Mouse (Mus musculus) MEL (cell line): ENCODE results near the gene Ccnk.

Experiments
- CTCF ChIP-seq, 3 experiments: IDR thresholded peaks in 2 of 3; conservative IDR thresholded peaks in 1 of 3; 2 replicates each; pipeline ENCODE4 v1.5.1; 2011 to 2012; ENCODE audit warnings: low read length in 3 of 3, low read depth in 2 of 3, mild to moderate bottlenecking in 2 of 3, improper control_type of control experiment in 1 of 3, inconsistent platforms in 1 of 3, mixed read lengths in 1 of 3, moderate library complexity in 1 of 3; ENCODE audit not compliant: control insufficient read depth in 1 of 3, insufficient read depth in 1 of 3, poor library complexity in 1 of 3, severe bottlenecking in 1 of 3
- GABPA ChIP-seq: IDR thresholded peaks from 2 replicates; pipeline ENCODE4 v1.6.1; 2012; ENCODE audit warnings: low read depth, mild to moderate bottlenecking, inconsistent platforms, low read length, improper control_type of control experiment, moderate library complexity
- HCFC1 ChIP-seq: IDR thresholded peaks from 2 replicates; pipeline ENCODE4 v1.6.1; 2012; ENCODE audit warnings: low read depth, mild to moderate bottlenecking, inconsistent platforms, low read length, improper control_type of control experiment, moderate library complexity
- JUND ChIP-seq: IDR thresholded peaks from 2 replicates; pipeline ENCODE4 v1.6.1; 2011; ENCODE audit warnings: low read depth, mild to moderate bottlenecking, improper control_type of control experiment, low read length
- MEF2A ChIP-seq: IDR thresholded peaks from 2 replicates; pipeline ENCODE4 v1.6.1; 2014; ENCODE audit warnings: low read depth, mild to moderate bottlenecking, inconsistent platforms, low read length, improper control_type of control experiment; ENCODE audit not compliant: poor library complexity, insufficient replicate concordance, severe bottlenecking; ENCODE audit errors: extremely low read depth
- MYB ChIP-seq: IDR thresholded peaks from 2 replicates; pipeline ENCODE4 v1.6.1; 2011; ENCODE audit warnings: mild to moderate bottlenecking, low read depth, low read length, improper control_type of control experiment
- MYC ChIP-seq: IDR thresholded peaks from 2 replicates; pipeline ENCODE4 v1.6.1; 2011; ENCODE audit warnings: low read depth, mild to moderate bottlenecking, low read length, improper control_type of control experiment, moderate library complexity
- NRF1 ChIP-seq: IDR thresholded peaks from 2 replicates; pipeline ENCODE4 v1.6.1; 2014; ENCODE audit warnings: low read depth, mild to moderate bottlenecking, inconsistent platforms, low read length, improper control_type of control experiment, moderate library complexity; ENCODE audit not compliant: poor library complexity, insufficient read depth, severe bottlenecking
- POLR2A ChIP-seq, 2 experiments: IDR thresholded peaks; 2 replicates each; pipeline ENCODE4 v1.6.1; 2011 to 2012; ENCODE audit warnings: low read length in 2 of 2, mild to moderate bottlenecking in 2 of 2, control low read depth in 1 of 2, improper control_type of control experiment in 1 of 2, low read depth in 1 of 2, moderate library complexity in 1 of 2; ENCODE audit not compliant: control insufficient read depth in 1 of 2, insufficient read depth in 1 of 2, poor library complexity in 1 of 2
- POLR2AphosphoS2 ChIP-seq: IDR thresholded peaks from 2 replicates; pipeline ENCODE4 v1.6.1; 2011; ENCODE audit warnings: low read length, improper control_type of control experiment
- TAL1 ChIP-seq: IDR thresholded peaks from 2 replicates; pipeline ENCODE4 v1.6.1; 2012; ENCODE audit warnings: mild to moderate bottlenecking, inconsistent platforms, low read length, moderate library complexity, mixed read lengths
- TCF12 ChIP-seq: IDR thresholded peaks from 2 replicates; pipeline ENCODE4 v1.6.1; 2014; ENCODE audit warnings: low read depth, mild to moderate bottlenecking, inconsistent platforms, low read length, improper control_type of control experiment, moderate library complexity
- ZMIZ1 ChIP-seq: IDR thresholded peaks from 2 replicates; pipeline ENCODE4 v1.6.1; 2012; ENCODE audit warnings: low read depth, mild to moderate bottlenecking, inconsistent platforms, low read length, improper control_type of control experiment, moderate library complexity
- ZNF384 ChIP-seq: IDR thresholded peaks from 2 replicates; pipeline ENCODE4 v1.6.1; 2012; ENCODE audit warnings: low read depth, mild to moderate bottlenecking, inconsistent platforms, low read length, improper control_type of control experiment

DNA sequence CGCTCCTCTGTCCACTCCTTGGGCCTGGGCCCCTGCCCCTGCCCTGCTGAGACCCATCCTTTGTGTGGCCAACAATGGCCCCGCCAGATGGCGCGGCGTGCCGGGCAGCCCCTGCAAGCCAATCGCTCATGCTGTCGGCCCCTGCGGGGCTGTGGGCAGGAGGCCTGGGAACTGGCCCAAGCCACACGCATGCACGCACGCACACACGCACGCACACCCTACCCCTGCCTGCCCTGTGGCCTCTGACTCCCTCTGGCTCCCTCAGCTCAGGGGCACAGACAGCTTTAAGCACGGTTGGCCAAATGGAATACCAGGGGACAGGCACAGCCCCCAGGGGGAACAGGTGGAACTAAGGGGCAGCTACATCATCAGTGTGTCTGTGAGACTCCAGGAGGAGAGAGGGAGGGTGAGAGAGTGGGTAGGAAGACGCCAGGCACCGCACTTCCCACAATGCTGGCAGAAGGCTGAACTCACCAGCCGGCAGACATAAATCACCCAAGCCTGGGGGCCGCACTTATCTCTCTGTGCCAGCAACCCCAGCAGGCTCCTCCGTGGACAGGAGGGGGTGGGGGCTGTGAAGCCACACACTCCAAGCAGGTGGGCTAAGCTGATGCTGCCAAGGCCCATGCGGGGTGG is 61.7 kb downstream of the Ccnk start:
- TF ChIP-seq JUND, result no peak
- no peak for TF ChIP-seq MYC
- TF ChIP-seq NRF1, result no peak
- TF ChIP-seq ZNF384, result no peak
- no peak for TF ChIP-seq CTCF (IDR thresholded peaks at IDR 0.05 in 2 of 3, conservative IDR thresholded peaks at IDR 0.05 in 1 of 3; ENCODE audit: control insufficient read depth in 1 of 3, insufficient read depth in 1 of 3, low read depth in 2 of 3, low read length in 3 of 3, poor library complexity in 1 of 3, severe bottlenecking in 1 of 3)
- TF ChIP-seq HCFC1, result no peak
- no peak for TF ChIP-seq ZMIZ1
- TF ChIP-seq MEF2A, result no peak
- TF ChIP-seq MYB, result no peak
- TF ChIP-seq POLR2A (IDR thresholded peaks at IDR 0.05; ENCODE audit: control insufficient read depth in 1 of 2, insufficient read depth in 1 of 2, low read depth in 1 of 2, low read length in 2 of 2, poor library complexity in 1 of 2), result no peak
- no peak for TF ChIP-seq GABPA
- no peak for TF ChIP-seq POLR2AphosphoS2
- no peak for TF ChIP-seq TAL1
- no peak for TF ChIP-seq TCF12
